Mouse (Mus musculus): ENCODE results near the gene Cdhr3.

Cdhr3 gene

GRCm38 (mm10) chr12:33092775-33093174 lies at the start of gene Cdhr3:
Cdhr3 (minus strand) TSS chr12:33092875.
- DNase-seq, result no peak

- DNase-seq, result no peak
Observed at GRCm38 (mm10) chr12:33139083-33139482, 46.4 kb upstream of the Cdhr3 start.

- DNase-seq, result no peak
Observed at GRCm38 (mm10) chr12:33137857-33138256, 45.2 kb upstream of the Cdhr3 start.

GRCm38 (mm10) chr12:33131796-33132195 lies 39.1 kb upstream of the Cdhr3 start:
- DNase-seq, result no peak

GRCm38 (mm10) chr12:33130401-33130800 lies 37.7 kb upstream of the Cdhr3 start:
- no peak for DNase-seq

GRCm38 (mm10) chr12:33129410-33129809 lies 36.7 kb upstream of the Cdhr3 start:
- peak; percentile 48 for DNase-seq

GRCm38 (mm10) chr12:33128702-33129101 lies 36.0 kb upstream of the Cdhr3 start:
- DNase-seq, result no peak

GRCm38 (mm10) chr12:33128121-33128520 lies 35.4 kb upstream of the Cdhr3 start:
- no peak for DNase-seq

- no peak for DNase-seq
Observed at GRCm38 (mm10) chr12:33126243-33126642, 33.6 kb upstream of the Cdhr3 start.

GRCm38 (mm10) chr12:33125594-33126227 lies 33.0 kb upstream of the Cdhr3 start:
- DNase-seq, result no peak

GRCm38 (mm10) chr12:33118624-33119301 lies 26.1 kb upstream of the Cdhr3 start:
- DNase-seq, result no peak

GRCm38 (mm10) chr12:33110894-33111471 lies 18.3 kb upstream of the Cdhr3 start:
- DNase-seq, result peak; percentile 45

GRCm38 (mm10) chr12:33109531-33109930 lies 16.9 kb upstream of the Cdhr3 start:
- peak; percentile 20 for DNase-seq

GRCm38 (mm10) chr12:33106438-33107167 lies 13.9 kb upstream of the Cdhr3 start:
- no peak for DNase-seq

GRCm38 (mm10) chr12:33105724-33106123 lies 13.0 kb upstream of the Cdhr3 start:
- DNase-seq, result no peak

GRCm38 (mm10) chr12:33102342-33103115 lies 9.9 kb upstream of the Cdhr3 start:
- no peak for DNase-seq

GRCm38 (mm10) chr12:33101627-33102026 lies 9.0 kb upstream of the Cdhr3 start:
- no peak for DNase-seq

GRCm38 (mm10) chr12:33096017-33096416 lies 3.3 kb upstream of the Cdhr3 start:
- DNase-seq, result no peak

- no peak for DNase-seq
Observed at GRCm38 (mm10) chr12:33092196-33092595, 479 bp downstream of the Cdhr3 start.

GRCm38 (mm10) chr12:33086151-33086550 lies 6.5 kb downstream of the Cdhr3 start:
- no peak for DNase-seq

GRCm38 (mm10) chr12:33084683-33085082 lies 8.0 kb downstream of the Cdhr3 start:
- DNase-seq, result no peak

GRCm38 (mm10) chr12:33083362-33083761 lies 9.3 kb downstream of the Cdhr3 start:
- DNase-seq, result peak; percentile 32

GRCm38 (mm10) chr12:33076309-33076708 lies 16.4 kb downstream of the Cdhr3 start:
- DNase-seq, result no peak

Measured in kidney, adult 9 months (tissue).